Comparison of ENCODE assay signal across 9 mouse cellular contexts in the genomic region with DNA sequence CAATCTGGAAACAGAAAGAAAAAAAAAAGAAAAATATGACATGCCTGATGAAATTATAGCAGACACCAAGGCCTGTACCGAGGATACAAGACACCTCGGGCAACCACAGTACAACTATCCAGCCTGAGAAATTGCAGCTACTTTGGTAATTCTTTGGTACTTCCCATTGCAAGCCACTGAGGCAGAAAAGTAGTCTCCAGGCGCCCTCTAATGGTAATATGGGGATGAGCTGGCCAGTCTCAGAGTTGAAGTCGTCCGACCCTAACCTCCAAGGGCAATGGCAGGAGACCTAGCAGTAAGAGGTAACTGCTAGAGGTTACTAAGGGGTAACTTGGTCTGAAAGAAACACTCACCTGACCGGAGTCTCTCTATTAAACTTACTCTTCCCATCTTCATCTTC. TPM values are rescaled to one million over a fixed set of nuclear protein-coding genes. Genes with fewer than 3 reads are reported as not detected.
DNase-seq lines count a peak whose midpoint lies in the region; ATAC-seq and TF ChIP-seq lines count a peak whose summit lies in the region.
"Had no signal": no experiment of that assay in that cellular context is flagged by ENCODE, and none has a peak within 500 bp of the region (broad histone marks: within the 10 kb centered on the region; RNA-seq: fewer than 3 reads in every experiment).

No protein-coding gene starts in this region.

- no peaks in the 10 kb centered on the region for H3K9me3 ChIP-seq in kidney, embryonic 16.5 days (ENCODE audit: low read length)
- H3K9me3 ChIP-seq in lung, embryonic 16.5 days (ENCODE audit: control insufficient read depth, low read length), result no peaks in the 10 kb centered on the region
- H3K9me3 ChIP-seq in stomach, postnatal 0 days (ENCODE audit: control insufficient read depth, low read length), result no peaks in the 10 kb centered on the region
- H3K9me3 ChIP-seq: limb, embryonic 13.5 days had no signal

- peaks cover 12% of the 10 kb centered on the region for H3K4me1 ChIP-seq in kidney, embryonic 16.5 days (ENCODE audit: insufficient read depth, low read length)
- H3K4me1 ChIP-seq in lung, embryonic 16.5 days (replicated peaks; ENCODE audit: control insufficient read depth, insufficient read depth, low read length), result peaks cover 9% of the 10 kb centered on the region
- H3K4me1 ChIP-seq in stomach, postnatal 0 days (replicated peaks; ENCODE audit: control insufficient read depth, insufficient read depth), result no peaks in the 10 kb centered on the region; the same call in 1 of the 2 replicates

- no peak for TF ChIP-seq EP300 in stomach, postnatal 0 days (optimal IDR thresholded peaks at IDR 0.05)

- DNase-seq in gastrocnemius, postnatal 14 days, result peak; percentile 52
- DNase-seq in gastrocnemius, adult 8-10 months (ENCODE audit: low spot score in 2 of 2), result no peak
- peak; percentile 82 for DNase-seq in CD4-positive helper T cell, adult 2 months (ENCODE audit: low read depth, low spot score)
- peak; percentile 84 for DNase-seq in brain, adult 2 months (ENCODE audit: low read depth, low spot score)
- peak; percentile 62 for DNase-seq in stomach, postnatal 0 days (ENCODE audit: low spot score)

- no peak overlapping the region for H3K27ac ChIP-seq in kidney, embryonic 16.5 days (ENCODE audit: low read length)
- no peak overlapping the region for H3K27ac ChIP-seq in lung, embryonic 16.5 days (ENCODE audit: low read length)
- no peak overlapping the region for H3K27ac ChIP-seq in stomach, postnatal 0 days (replicated peaks)
- H3K27ac ChIP-seq: limb, embryonic 13.5 days had no signal

- intact Hi-C loops in gastrocnemius, postnatal 14 days (cut with DNase I; ENCODE audit: low total_unique reads), result no loop called here

- H3K4me2 ChIP-seq in kidney, embryonic 16.5 days (replicated peaks; ENCODE audit: low read depth, low read length), result no peak overlapping the region
- H3K4me2 ChIP-seq in lung, embryonic 16.5 days (ENCODE audit: low read depth, low read length), result no peak overlapping the region
- no peak overlapping the region for H3K4me2 ChIP-seq in stomach, postnatal 0 days (replicated peaks; ENCODE audit: low read depth)
- H3K4me2 ChIP-seq: limb, embryonic 13.5 days had no signal

- H3K9ac ChIP-seq in kidney, embryonic 16.5 days (replicated peaks; ENCODE audit: low read length), result no peak overlapping the region
- no peak overlapping the region for H3K9ac ChIP-seq in lung, embryonic 16.5 days (ENCODE audit: low read length)
- no peak overlapping the region for H3K9ac ChIP-seq in stomach, postnatal 0 days (ENCODE audit: low read length)
- H3K9ac ChIP-seq: limb, embryonic 13.5 days had no signal

- WGBS in kidney, embryonic 16.5 days, result 5% methylated on average over 6 of the region's 6 CpGs
- 4% methylated on average over 6 of the region's 6 CpGs for WGBS in lung, embryonic 16.5 days
- WGBS in stomach, postnatal 0 days, result 2% methylated on average over 6 of the region's 6 CpGs

- peaks cover 15% of the 10 kb centered on the region for H3K27me3 ChIP-seq in kidney, embryonic 16.5 days (ENCODE audit: insufficient read depth, low read length)
- no peaks in the 10 kb centered on the region for H3K27me3 ChIP-seq in lung, embryonic 16.5 days (ENCODE audit: control insufficient read depth, insufficient read depth, low read depth, low read length)
- H3K27me3 ChIP-seq in stomach, postnatal 0 days (ENCODE audit: control insufficient read depth, insufficient read depth, low read length), result no peaks in the 10 kb centered on the region

- ATAC-seq in erythroid progenitor cell, adult 5-6 weeks (replicated peaks; ENCODE audit: low FRiP score, poor library complexity, severe bottlenecking), result peak; percentile 68
- peak; percentile 37; the same call in 1 of the 2 replicates for ATAC-seq in kidney, embryonic 16.5 days (ENCODE audit: low FRiP score, low TSS enrichment)
- ATAC-seq in lung, embryonic 16.5 days (ENCODE audit: low read depth), result peak; percentile 32; the same call in 1 of the 2 replicates
- ATAC-seq in stomach, postnatal 0 days (ENCODE audit: low FRiP score, low TSS enrichment), result peak; percentile 34; the same call in 1 of the 2 replicates

- peak; percentile 95 for TF ChIP-seq CTCF in stomach, postnatal 0 days (IDR thresholded peaks at IDR 0.05; ENCODE audit: low read depth)

- no peak overlapping the region for H3K4me3 ChIP-seq in kidney, embryonic 16.5 days (ENCODE audit: low read length)
- H3K4me3 ChIP-seq in lung, embryonic 16.5 days (ENCODE audit: low read length), result no peak overlapping the region
- H3K4me3 ChIP-seq in stomach, postnatal 0 days (ENCODE audit: low read depth, low read length), result no peak overlapping the region
- H3K4me3 ChIP-seq: limb, embryonic 13.5 days had no signal

- H3K36me3 ChIP-seq in kidney, embryonic 16.5 days (ENCODE audit: insufficient read depth, low read length), result no peaks in the 10 kb centered on the region
- H3K36me3 ChIP-seq in lung, embryonic 16.5 days (ENCODE audit: control insufficient read depth, insufficient read depth, low read length), result no peaks in the 10 kb centered on the region
- H3K36me3 ChIP-seq in stomach, postnatal 0 days (ENCODE audit: control insufficient read depth, insufficient read depth, low read length), result no peaks in the 10 kb centered on the region
- H3K36me3 ChIP-seq: limb, embryonic 13.5 days had no signal

RNA-seq across cellular contexts. Expression of a gene that starts 4.1 kb away (rescaled TPM):
- total RNA-seq in gastrocnemius, postnatal 14 days (2021), result 10 to 100 TPM; 46.6 to 60.9 TPM
- 10 to 100 TPM; 39.6 to 52.1 (median 46.8) TPM for total RNA-seq in gastrocnemius, adult 8-10 months (2022)
- not detected in 2 replicates for total RNA-seq in erythroid progenitor cell, adult 5-6 weeks (2015; ENCODE audit: low replicate concordance)
- total RNA-seq in erythroid progenitor cell, adult 5-6 weeks (2017; ENCODE audit: low replicate concordance), result 5.4 and 5.9 TPM in 2 replicates
- 56.8 and 57.1 TPM in 2 replicates for polyA plus RNA-seq in kidney, embryonic 16.5 days (2015; fragmentation: Nextera tagmentation; extraction: Ambion mirVana)
- polyA plus RNA-seq in lung, embryonic 16.5 days (2015; fragmentation: Nextera tagmentation; extraction: Ambion mirVana), result 43.3 and 44.2 TPM in 2 replicates
- 18.7 and 19.0 TPM in 2 replicates for polyA plus RNA-seq in stomach, postnatal 0 days (2015; fragmentation: Nextera tagmentation; extraction: Ambion mirVana)

RNA-seq across cellular contexts. Expression of a gene that starts 5.6 kb away (rescaled TPM):
- not detected for total RNA-seq in gastrocnemius, postnatal 14 days (2021)
- 1 to 10 TPM in 1 of 4 experiments, not detected in 3; 1.2 TPM for total RNA-seq in gastrocnemius, adult 8-10 months (2022)
- not detected in 2 replicates for total RNA-seq in erythroid progenitor cell, adult 5-6 weeks (2015; ENCODE audit: low replicate concordance)
- not detected in 2 replicates for total RNA-seq in erythroid progenitor cell, adult 5-6 weeks (2017; ENCODE audit: low replicate concordance)
- polyA plus RNA-seq in kidney, embryonic 16.5 days (2015; fragmentation: Nextera tagmentation; extraction: Ambion mirVana), result 0.40 and 0.57 TPM in 2 replicates
- not detected in 2 replicates for polyA plus RNA-seq in lung, embryonic 16.5 days (2015; fragmentation: Nextera tagmentation; extraction: Ambion mirVana)
- 0.65 TPM in 1 of 2 replicates, not detected in the other for polyA plus RNA-seq in stomach, postnatal 0 days (2015; fragmentation: Nextera tagmentation; extraction: Ambion mirVana)
- polyA plus RNA-seq: limb, embryonic 13.5 days had no signal

RNA-seq across cellular contexts. Expression of a gene that starts 7.9 kb away (rescaled TPM):
- 1 to 10 TPM in 1 of 2 experiments, under 1 TPM in 1; 0.95 to 2.2 TPM for total RNA-seq in gastrocnemius, postnatal 14 days (2021)
- 1 to 10 TPM in 1 of 4 experiments, under 1 TPM in 3; 0.27 to 1.0 (median 0.71) TPM for total RNA-seq in gastrocnemius, adult 8-10 months (2022)
- not detected in 2 replicates for total RNA-seq in erythroid progenitor cell, adult 5-6 weeks (2015; ENCODE audit: low replicate concordance)
- total RNA-seq in erythroid progenitor cell, adult 5-6 weeks (2017; ENCODE audit: low replicate concordance), result not detected in 2 replicates
- polyA plus RNA-seq in kidney, embryonic 16.5 days (2015; fragmentation: Nextera tagmentation; extraction: Ambion mirVana), result 1.4 and 2.0 TPM in 2 replicates
- polyA plus RNA-seq in lung, embryonic 16.5 days (2015; fragmentation: Nextera tagmentation; extraction: Ambion mirVana), result 1.1 and 1.2 TPM in 2 replicates
- 1.3 and 1.9 TPM in 2 replicates for polyA plus RNA-seq in stomach, postnatal 0 days (2015; fragmentation: Nextera tagmentation; extraction: Ambion mirVana)

RNA-seq across cellular contexts. Expression of a gene that starts 8.3 kb away (rescaled TPM):
- 10 to 100 TPM; 36.1 to 37.9 TPM for total RNA-seq in gastrocnemius, postnatal 14 days (2021)
- total RNA-seq in gastrocnemius, adult 8-10 months (2022), result 10 to 100 TPM; 46.3 to 53.3 (median 47.6) TPM
- total RNA-seq in erythroid progenitor cell, adult 5-6 weeks (2015; ENCODE audit: low replicate concordance), result 38.1 and 51.5 TPM in 2 replicates
- 5.4 and 16.7 TPM in 2 replicates for total RNA-seq in erythroid progenitor cell, adult 5-6 weeks (2017; ENCODE audit: low replicate concordance)
- 105 and 109 TPM in 2 replicates for polyA plus RNA-seq in kidney, embryonic 16.5 days (2015; fragmentation: Nextera tagmentation; extraction: Ambion mirVana)
- 115 and 125 TPM in 2 replicates for polyA plus RNA-seq in lung, embryonic 16.5 days (2015; fragmentation: Nextera tagmentation; extraction: Ambion mirVana)
- 91.0 and 94.7 TPM in 2 replicates for polyA plus RNA-seq in stomach, postnatal 0 days (2015; fragmentation: Nextera tagmentation; extraction: Ambion mirVana)

RNA-seq across cellular contexts. Expression of a gene that starts 14.6 kb away (rescaled TPM):
- total RNA-seq in gastrocnemius, postnatal 14 days (2021), result not detected
- not detected for total RNA-seq in gastrocnemius, adult 8-10 months (2022)
- total RNA-seq in erythroid progenitor cell, adult 5-6 weeks (2015; ENCODE audit: low replicate concordance), result not detected in 2 replicates
- total RNA-seq in erythroid progenitor cell, adult 5-6 weeks (2017; ENCODE audit: low replicate concordance), result not detected in 2 replicates
- 0.16 and 0.46 TPM in 2 replicates for polyA plus RNA-seq in kidney, embryonic 16.5 days (2015; fragmentation: Nextera tagmentation; extraction: Ambion mirVana)
- polyA plus RNA-seq in lung, embryonic 16.5 days (2015; fragmentation: Nextera tagmentation; extraction: Ambion mirVana), result 2.1 and 4.5 TPM in 2 replicates
- polyA plus RNA-seq in stomach, postnatal 0 days (2015; fragmentation: Nextera tagmentation; extraction: Ambion mirVana), result 0.23 and 0.24 TPM in 2 replicates

Comparison
In these comparisons a context has a peak if more than half of its experiments do, and no peak if none do; other contexts are left out.
1. DNase-seq: peak in gastrocnemius, postnatal 14 days (single experiment), CD4-positive helper T cell, adult 2 months (single experiment), brain, adult 2 months (single experiment) and stomach, postnatal 0 days (single experiment); none in gastrocnemius, adult 8-10 months (0 of 2).
2. RNA of a gene that starts 4.1 kb away (total RNA-seq): 46.6 to 60.9 TPM in gastrocnemius, postnatal 14 days and 39.6 to 52.1 TPM in gastrocnemius, adult 8-10 months; 5.4 to 5.9 TPM in erythroid progenitor cell, adult 5-6 weeks; every median in the first group is over 4 times any median in the second.
3. Peak in every context shown above with its lines, with median percentiles within 50 percentile points of each other: ATAC-seq.